Mouse (Mus musculus) ES-Bruce4 (cell line): ENCODE measurements around the gene Zfc3h1. TPM values are rescaled to one million over a fixed set of nuclear protein-coding genes. Genes with fewer than 3 reads are reported as not detected.

Experiments
- H3K27ac ChIP-seq: 2 replicates; pipeline ENCODE4 v1.5.1; 2012; ENCODE audit warnings: low read length, inconsistent platforms; ENCODE audit not compliant: insufficient read depth
- H3K27me3 ChIP-seq: 2 replicates; pipeline ENCODE4 v1.6.1; 2012; ENCODE audit warnings: mild to moderate bottlenecking, low read length, inconsistent platforms; ENCODE audit not compliant: control insufficient read depth, poor library complexity, insufficient read depth, severe bottlenecking
- H3K36me3 ChIP-seq: 2 replicates; pipeline ENCODE4 v1.6.1; 2012; ENCODE audit warnings: inconsistent platforms, mild to moderate bottlenecking, low read length, moderate library complexity; ENCODE audit not compliant: control insufficient read depth, poor library complexity, insufficient read depth, severe bottlenecking
- H3K4me1 ChIP-seq: one replicate; pipeline ENCODE4 v1.8.1; 2011; ENCODE audit warnings: low read length; ENCODE audit not compliant: control insufficient read depth, insufficient read depth
- H3K4me3 ChIP-seq: 2 replicates; pipeline ENCODE4 v1.5.1; 2011; ENCODE audit warnings: low read depth, mild to moderate bottlenecking, low read length
- H3K9ac ChIP-seq: 2 replicates; pipeline ENCODE4 v1.6.1; 2012; ENCODE audit warnings: low read depth, mild to moderate bottlenecking, inconsistent platforms; ENCODE audit not compliant: poor library complexity, severe bottlenecking
- H3K9me3 ChIP-seq: replicated peaks from 2 replicates; pipeline ENCODE4 v1.6.1; 2012; ENCODE audit warnings: mild to moderate bottlenecking, low read length, inconsistent platforms; ENCODE audit not compliant: control insufficient read depth, poor library complexity, insufficient read depth, severe bottlenecking
- CTCF ChIP-seq: IDR thresholded peaks from one replicate; pipeline ENCODE4 v1.8.1; 2011; ENCODE audit warnings: low read depth, low read length
- EP300 ChIP-seq: IDR thresholded peaks from 2 replicates; pipeline ENCODE4 v1.6.1; 2011; ENCODE audit warnings: low read depth, low read length; ENCODE audit not compliant: insufficient read depth
- POLR2A ChIP-seq: IDR thresholded peaks from one replicate; pipeline ENCODE4 v1.8.1; 2011; ENCODE audit warnings: low read length; ENCODE audit not compliant: insufficient read depth
- polyA plus RNA-seq: library from polyadenylated mRNA; stranded (reverse); fragments of >200 nt; gene quantifications from 2 replicates; pipeline ENCODE4 v1.2.4, GENCODE M21; 2011; ENCODE audit warnings: low read depth; ENCODE audit not compliant: missing spikeins, insufficient read depth, insufficient read length

Zfc3h1 gene
- polyA plus RNA-seq, 1 experiment = 100 TPM

DNA sequence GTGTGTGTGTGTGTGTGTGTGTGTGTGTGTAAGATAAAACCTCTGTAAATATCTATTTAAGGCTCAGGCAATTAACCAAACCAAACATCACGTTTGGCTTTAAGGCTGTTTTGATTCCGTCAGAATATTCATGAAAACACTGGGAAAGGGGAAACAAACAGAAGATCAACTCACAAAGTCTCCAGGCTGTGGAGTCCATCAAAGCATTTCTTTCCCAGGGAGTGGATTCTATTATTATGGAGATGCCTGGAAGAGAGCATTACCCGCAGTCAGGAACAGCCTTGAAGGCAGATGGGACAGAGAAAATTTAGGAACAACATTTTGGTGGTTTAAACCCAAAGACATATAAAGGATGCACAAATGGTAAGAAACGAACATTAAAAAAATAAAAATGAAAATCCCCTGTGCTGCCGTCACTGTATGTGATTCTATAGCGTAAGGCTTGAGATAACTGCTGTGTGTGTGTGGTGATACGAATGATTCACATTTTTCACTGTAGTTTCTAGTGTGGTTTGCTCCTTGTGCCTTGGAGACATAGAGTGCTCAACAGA lies 90.3 kb downstream of the Zfc3h1 start:
- no peaks in the 10 kb centered on the region for H3K4me1 ChIP-seq
- peaks cover under 1% of the 10 kb centered on the region; the same call in 1 of the 2 replicates for H3K27me3 ChIP-seq
- no peaks in the 10 kb centered on the region for H3K36me3 ChIP-seq
- no peaks in the 10 kb centered on the region; the same call in 1 of the 2 replicates for H3K9me3 ChIP-seq
- H3K27ac ChIP-seq = no peak overlapping the region
- no peak for TF ChIP-seq EP300
- TF ChIP-seq CTCF = no peak
- no peak for TF ChIP-seq POLR2A
- no peak overlapping the region for H3K4me3 ChIP-seq
- H3K9ac ChIP-seq = no peak overlapping the region

DNA sequence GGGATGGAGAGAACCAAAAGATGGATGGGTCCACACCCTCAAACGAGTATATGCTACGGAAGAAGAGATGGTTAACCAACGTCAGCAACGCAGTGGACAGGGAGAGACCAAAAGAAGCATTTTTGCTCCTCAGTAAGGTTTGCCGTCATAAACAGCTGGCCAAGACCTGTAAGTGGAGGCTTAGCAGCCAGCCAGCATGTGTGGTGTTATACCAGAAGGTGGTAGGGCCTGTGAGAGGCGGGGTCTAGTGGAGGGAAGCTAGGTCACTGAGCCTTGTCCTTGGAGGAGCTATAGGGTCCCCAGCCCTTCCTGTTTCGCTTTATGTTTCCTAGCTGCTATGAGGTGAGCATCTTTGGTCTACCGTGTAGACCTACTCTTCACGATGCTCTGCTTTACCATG lies 91.7 kb downstream of the Zfc3h1 start:
- no peak overlapping the region for H3K27ac ChIP-seq
- H3K27me3 ChIP-seq = no peaks in the 10 kb centered on the region
- no peaks in the 10 kb centered on the region for H3K36me3 ChIP-seq
- H3K4me1 ChIP-seq = no peaks in the 10 kb centered on the region
- no peak overlapping the region for H3K9ac ChIP-seq
- no peaks in the 10 kb centered on the region; the same call in 1 of the 2 replicates for H3K9me3 ChIP-seq
- H3K4me3 ChIP-seq = no peak overlapping the region
- no peak for TF ChIP-seq POLR2A
- TF ChIP-seq CTCF = no peak
- no peak for TF ChIP-seq EP300

DNA sequence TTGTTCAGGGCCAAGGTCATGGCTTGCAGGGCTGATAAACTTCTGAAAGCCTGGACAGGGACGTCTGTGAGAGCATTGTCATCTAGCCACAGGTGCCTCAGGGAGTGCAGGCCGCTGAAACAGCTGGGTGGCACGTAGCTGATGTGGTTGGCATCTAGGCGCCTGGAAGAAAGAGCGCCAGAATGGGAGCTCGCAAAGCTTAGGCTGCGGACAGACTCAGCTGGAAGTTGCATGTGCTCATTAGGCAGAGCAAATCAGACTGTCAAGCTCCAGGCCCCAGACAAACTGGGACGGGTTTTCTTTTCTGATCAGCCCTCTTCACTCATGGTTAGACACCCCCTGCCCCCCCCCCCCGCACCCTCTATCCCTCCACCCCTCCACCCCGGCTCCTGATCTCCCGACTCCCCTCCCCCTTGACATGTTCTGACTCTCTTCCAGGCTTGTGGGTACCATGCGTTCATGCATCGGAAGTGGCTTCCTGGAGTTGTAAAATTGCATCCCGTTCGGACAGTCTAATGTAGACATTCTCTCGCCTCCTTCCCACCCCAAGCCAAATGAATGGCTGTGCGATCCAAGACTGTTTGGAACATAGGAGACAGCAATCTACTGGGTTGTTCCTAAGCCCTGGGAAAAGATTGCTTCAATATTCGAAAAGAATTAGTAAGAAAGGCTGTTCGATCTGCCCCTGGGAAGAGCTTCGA lies 93.8 kb downstream of the Zfc3h1 start:
- no peaks in the 10 kb centered on the region for H3K27me3 ChIP-seq
- no peak overlapping the region for H3K9ac ChIP-seq
- TF ChIP-seq CTCF = no peak
- no peak for TF ChIP-seq POLR2A
- TF ChIP-seq EP300 = no peak
- H3K27ac ChIP-seq = no peak overlapping the region
- no peaks in the 10 kb centered on the region for H3K36me3 ChIP-seq
- H3K4me3 ChIP-seq = no peak overlapping the region
- H3K9me3 ChIP-seq = no peaks in the 10 kb centered on the region
- H3K4me1 ChIP-seq = no peaks in the 10 kb centered on the region

Other genes starting within 250 kb of the Zfc3h1 start
- not detected in 2 replicates for gene Tph2, start 199.9 kb upstream of the Zfc3h1 start, polyA plus RNA-seq
- 183 and 198 TPM in 2 replicates for gene Tbc1d15, start 133.5 kb upstream of the Zfc3h1 start, polyA plus RNA-seq
- gene Rab21, start 69.4 kb upstream of the Zfc3h1 start, polyA plus RNA-seq = 37.2 and 46.8 TPM in 2 replicates
- 28.3 and 29.1 TPM in 2 replicates for gene Tmem19, start 22.5 kb upstream of the Zfc3h1 start, polyA plus RNA-seq
- 10.1 and 12.9 TPM in 2 replicates for gene Thap2, start 516 bp upstream of the Zfc3h1 start, polyA plus RNA-seq
- not detected in 2 replicates for gene A930009A15Rik, start 185.0 kb downstream of the Zfc3h1 start, polyA plus RNA-seq
- 0.27 TPM in 1 of 2 replicates, not detected in the other for gene Lgr5, start 202.8 kb downstream of the Zfc3h1 start, polyA plus RNA-seq